Mouse (Mus musculus) heart, postnatal 10 days (tissue): ENCODE data around the gene Gfral. TPM values are rescaled to one million over a fixed set of nuclear protein-coding genes. Genes with fewer than 3 reads are reported as not detected.

ENCODE experiments used
- DNase-seq, 2 experiments: peaks; one replicate each; pipeline ENCODE4 v3.0.0; 2021
- intact Hi-C: fragments of 180-260 bp; cut with DNase I; formaldehyde crosslinking; loops from one replicate; pipeline ENCODE4 v1.15.1; 2025
- total RNA-seq, 2 experiments: library from RNA; stranded (reverse); gene quantifications; 2 replicates each; pipeline ENCODE4 v1.2.3; 2021

Gene Gfral
- total RNA-seq: not detected

DNA sequence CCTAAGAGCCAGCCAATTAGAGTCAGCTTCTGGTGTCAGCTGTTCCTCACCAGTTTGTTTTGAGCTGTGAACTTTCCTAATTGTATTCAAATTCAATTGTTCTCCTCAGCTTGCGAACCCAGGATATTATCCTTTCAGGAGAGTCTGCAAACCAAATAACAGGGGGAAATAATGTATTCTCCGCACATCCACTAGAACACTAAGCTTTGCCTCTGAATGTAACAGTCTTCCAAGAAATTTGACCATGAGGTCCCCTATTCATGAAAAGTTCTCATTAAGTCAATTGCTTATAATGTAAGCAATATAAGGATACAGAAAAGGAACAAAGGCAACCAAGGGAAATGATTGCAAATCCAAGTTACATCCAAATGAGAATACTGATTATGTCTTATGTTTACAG is at the start of gene Gfral:
Gene Gfral (minus strand): TSS at position 101 of the 400 bp plus-strand sequence.
- no peak for DNase-seq
- intact Hi-C loops: no loop called here

DNA sequence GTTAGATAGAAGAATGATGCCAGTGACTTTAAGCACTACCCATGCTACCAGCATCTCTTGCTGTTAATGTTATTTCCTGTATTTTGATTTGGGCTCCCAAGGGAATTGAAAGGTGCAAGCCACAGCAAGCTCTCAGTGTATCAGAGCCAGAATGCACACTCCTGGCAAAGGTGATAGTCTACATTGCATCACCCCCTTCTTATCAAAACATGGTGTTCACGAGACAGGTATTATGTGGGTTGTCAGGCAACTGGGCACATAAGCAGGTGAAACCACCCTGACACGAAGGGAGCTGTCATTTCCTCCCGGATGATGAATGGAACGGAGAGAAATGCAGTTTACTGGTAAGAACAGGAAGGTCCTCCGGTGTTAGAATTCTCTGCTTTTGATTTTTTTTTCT is 44.3 kb upstream of the Gfral start:
- DNase-seq: no peak
- intact Hi-C loops: no loop called here

DNA sequence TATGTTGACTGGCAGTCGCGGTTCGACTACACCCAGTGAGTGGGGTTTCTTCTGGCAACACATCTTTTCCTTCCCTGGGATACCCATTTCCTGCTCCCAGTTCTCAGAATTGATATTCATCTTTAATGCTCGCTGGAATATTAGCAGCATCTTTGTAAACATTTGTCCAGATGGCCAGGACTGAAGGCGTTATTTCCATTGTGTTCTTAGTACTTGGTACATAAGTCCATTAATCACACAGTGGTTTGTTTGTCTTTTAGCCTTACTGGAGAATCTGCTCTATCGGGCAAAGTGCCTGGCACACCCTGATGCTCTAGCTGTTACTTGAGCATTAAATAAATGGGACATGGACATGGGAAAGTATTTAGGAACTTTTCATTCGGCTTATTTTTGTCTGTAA is 39.1 kb upstream of the Gfral start:
- intact Hi-C loops: no loop called here
- DNase-seq: no peak

DNA sequence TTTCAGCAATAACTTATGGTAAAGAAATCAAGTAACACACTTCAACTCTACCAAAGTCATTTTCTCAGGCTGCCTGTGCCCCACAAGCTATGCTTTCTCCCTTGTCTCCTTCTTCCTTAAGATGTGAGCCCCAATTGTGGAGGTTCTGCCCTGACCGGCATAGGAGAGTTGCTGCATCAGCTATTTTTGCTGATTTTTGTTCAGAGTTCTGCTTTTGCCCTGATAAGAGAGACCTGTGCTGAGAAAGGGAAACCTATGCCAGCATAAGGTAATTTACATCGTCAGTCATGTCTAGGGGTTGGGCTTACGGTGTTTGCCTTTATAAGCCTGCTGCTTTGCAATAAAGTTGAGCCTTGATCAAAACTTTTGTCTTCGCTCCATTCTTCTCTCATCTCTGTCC is 38.7 kb upstream of the Gfral start:
- no peak for DNase-seq
- intact Hi-C loops: no loop called here

DNA sequence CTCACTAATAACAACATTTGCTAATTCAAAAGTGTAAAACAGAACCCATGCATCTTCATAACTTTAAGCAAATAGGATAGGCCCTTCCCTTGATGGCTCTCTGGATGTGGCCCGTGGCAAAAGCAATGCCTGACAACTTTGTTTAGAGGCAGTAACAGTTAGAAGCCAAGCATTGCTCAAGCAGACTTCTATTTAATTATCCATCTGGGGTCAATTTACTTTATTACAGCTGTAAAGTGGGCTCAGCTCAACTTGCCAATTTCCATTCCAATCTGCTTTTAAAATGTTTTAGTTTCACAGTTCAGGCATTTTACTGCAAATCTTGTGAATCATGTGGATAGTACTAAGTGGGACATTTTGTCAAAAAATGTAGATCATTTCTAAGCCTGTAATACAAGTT is 28.9 kb upstream of the Gfral start:
- intact Hi-C loops: no loop called here
- DNase-seq: no peak

DNA sequence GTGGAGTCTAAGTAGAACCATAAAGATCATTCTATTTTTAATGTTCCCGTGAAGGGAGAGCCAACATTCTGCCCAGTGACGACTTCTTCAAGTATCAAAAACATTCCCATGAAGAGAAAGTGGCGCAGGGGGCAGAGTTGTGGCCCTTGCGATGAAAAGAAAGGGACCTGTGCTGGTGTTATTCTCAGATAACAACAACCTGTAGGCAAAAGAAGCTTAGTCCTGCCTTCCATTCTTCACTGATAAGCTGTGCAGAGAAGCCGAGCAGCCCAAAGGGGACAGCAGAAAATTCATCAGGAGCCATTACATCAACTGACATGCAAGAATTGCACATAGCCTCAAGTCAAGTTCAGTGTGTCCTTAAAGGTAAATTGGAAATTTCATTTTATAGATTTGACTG is 24.5 kb upstream of the Gfral start:
- intact Hi-C loops: loop anchor here (2.0 to 5.0 kb wide), 2 partner anchors 115 to 521 kb away; no protein-coding TSS in a partner anchor

DNA sequence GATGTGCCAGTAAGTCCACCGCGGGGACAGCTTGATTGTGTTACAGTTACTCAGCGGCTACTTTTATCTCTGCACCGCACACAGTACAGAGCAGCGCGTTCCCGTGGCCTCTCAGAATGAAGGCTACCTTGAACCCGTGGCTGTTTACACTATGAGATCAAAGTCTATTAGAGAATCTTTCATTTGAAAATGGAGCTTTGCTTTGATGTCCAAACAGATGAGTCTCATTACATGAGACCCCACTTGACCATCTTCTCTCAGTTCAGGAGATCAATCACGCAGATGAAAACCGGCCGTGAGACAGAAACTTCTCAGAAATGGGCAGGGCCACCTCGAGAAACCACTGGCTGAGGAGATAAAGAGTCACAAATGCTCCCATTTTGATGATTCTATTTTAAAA is 23.8 kb upstream of the Gfral start:
- no peak for DNase-seq
- intact Hi-C loops: loop anchor here (2.0 to 5.0 kb wide), 2 partner anchors 114 to 520 kb away; no protein-coding TSS in a partner anchor

More for the DNA sequence above, 24.5 kb upstream of the Gfral start:
- DNase-seq: no peak

DNA sequence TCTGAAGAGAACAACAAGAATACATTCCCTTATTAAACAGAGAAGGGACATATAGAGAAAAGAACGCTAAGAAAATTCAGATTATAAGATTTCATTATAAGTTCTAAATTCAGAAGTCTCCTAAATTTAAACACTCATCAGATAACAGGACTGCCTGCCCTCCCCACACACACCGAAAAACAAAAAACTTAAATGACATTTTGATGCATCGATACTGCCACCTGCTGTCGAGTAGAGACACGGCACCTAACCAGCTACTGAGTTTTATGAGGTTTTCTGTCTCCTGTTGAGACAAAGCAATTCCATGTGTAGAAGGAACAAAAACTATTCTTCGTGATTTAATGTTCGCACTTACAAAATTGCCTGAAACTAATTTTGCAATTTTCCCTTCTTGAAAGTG is 23.2 kb upstream of the Gfral start:
- DNase-seq: peak; percentile 70 to 76
- intact Hi-C loops: loop anchor here (1.0 to 5.0 kb wide), 3 partner anchors 114 to 519 kb away; no protein-coding TSS in a partner anchor

DNA sequence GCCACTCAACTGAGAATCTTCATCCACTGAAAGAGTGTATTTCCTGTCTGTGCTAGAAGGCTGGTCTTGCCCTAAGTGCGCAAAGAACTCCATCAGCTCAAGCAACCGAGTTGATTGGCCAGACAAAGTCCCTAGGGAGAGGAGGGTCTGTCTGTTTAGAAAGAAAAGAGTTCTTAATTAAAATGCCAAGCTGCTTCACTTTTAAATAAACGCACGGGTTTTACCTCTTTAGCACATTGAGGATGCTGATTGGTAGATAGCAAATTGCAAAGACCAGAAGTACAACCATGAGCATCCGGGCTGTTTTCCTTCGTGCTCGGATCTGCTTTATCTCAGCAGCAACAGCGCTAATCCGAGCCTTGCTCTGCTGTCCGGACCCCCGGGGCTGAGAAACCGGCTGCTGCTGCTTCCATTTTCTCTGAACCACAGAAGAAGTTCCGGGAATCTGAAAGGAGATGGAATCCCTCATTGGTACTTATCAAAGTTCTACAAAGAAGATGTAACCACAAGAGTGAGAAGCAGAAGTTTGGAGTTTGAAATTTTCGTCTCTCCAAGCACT is 22.6 kb upstream of the Gfral start:
- DNase-seq: peak; percentile 15 to 34
- intact Hi-C loops: loop anchor here (1.0 to 5.0 kb wide), 3 partner anchors 113 to 519 kb away; no protein-coding TSS in a partner anchor

DNA sequence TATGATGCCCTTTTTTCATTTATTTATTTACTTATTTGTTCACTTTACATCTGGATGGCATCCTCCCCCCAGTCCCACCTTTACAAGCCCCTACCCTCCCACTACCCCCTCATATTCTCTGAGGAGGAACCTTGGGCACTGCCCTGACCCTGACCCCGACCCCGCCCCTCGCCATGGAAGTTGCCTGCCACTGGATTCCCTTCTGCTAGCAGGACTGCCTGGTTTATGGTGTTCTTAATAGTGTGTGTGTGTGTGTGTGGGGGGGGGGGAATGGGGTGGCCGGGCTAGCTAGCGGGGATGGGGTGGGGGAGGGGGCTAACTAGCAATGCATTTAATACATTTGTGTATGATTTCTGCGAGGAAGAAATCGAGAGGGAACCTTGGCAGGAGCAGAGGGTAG is 21.4 kb upstream of the Gfral start:
- no peak for DNase-seq
- intact Hi-C loops: loop anchor here (5.0 kb wide), 1 partner anchor 518 kb away; no protein-coding TSS in a partner anchor

DNA sequence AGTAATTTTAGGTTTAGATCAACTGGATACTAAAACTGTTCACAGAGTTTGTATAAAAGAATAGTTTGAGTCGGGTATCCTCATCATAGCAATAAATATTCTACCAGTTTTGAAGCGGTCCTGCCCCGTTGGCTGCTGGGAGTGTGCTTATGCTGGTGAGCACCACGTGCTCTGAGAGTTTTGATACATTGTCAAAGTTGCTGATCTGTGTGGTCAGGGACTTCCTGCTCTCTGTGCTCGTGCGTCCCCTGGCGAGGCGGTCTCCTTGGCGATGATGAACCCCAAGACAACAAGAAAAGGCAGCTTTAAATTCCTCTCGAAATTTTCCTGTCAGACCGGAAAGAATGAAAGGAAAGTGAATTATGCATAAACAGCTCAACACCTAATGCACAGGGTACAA is 16.9 kb upstream of the Gfral start:
- no peak for DNase-seq
- intact Hi-C loops: no loop called here

DNA sequence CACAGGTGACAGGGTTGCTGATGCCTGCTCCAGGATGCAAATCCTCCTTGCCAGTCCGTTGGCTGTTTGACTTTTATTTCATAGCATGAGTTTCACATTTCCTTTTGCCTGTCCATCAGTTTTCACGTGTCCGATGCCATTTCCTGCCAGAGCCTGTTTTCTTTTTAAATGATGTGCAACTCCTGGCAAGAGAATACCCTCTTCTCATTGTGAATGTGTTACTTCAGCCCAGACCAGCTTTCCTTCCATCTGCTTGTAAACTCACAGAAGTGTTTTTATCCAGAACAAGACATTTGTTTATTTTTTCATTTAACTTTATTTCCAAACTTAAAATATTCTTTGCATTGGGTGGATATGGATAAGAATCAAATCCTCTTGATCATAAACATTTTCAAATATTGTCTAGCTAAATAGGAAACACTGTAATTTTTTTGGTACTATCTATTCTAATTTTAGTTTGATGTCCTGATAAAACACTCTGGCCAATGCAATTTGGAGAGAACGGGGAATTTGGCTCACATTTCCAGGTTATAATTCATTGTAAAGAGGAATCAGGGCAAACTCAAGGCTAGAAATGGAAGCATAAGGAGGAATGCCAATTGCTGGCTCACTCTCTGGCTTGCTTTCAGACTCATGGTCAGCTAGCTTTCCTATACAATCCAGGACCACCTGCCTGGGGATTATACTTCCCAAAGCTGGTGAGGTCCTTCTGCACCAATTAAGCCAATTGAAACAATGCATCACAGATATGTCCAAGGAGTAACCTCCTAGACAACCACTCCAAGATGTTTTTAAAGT is 3.9 kb upstream of the Gfral start:
- intact Hi-C loops: no loop called here
- no peak for DNase-seq

DNA sequence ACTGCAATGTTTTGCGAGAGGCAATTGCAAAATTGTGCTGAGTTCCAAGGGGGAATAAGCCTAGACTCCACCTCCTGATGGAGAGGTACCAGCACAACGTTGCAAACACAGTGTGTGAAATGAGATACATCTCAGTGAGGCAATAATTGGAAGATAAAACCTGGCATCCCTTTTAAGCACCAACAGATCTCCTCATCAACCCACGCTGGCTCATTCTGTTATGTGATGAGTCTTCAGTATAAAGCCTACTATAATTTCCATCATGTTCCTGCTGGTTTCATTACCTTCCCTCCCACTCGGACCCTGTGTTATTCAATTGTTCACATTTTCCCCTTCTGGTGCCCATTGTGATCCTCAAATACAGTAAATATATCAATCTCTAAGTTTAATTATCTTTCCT is 1.2 kb upstream of the Gfral start:
- intact Hi-C loops: no loop called here

DNA sequence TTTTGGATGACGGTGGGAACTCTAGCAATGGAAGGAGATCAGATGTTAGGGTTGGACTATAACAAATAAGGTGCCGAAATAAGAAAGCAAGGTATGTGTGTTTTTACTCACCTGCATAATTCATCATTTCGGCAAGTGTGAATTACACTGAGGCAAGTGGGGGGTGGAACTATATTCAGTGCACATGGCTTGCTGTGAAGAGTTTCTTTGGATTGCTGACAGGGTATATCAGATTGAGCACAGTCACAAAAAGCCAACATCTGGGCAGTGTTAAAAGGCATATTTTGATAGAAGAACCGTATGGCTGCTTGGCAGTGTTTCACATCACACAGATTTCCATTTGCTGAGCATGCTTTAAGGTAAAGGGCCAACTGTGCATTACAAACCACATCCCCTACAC is 16.5 kb downstream of the Gfral start:
- no peak for DNase-seq
- intact Hi-C loops: no loop called here

More for the DNA sequence above, 1.2 kb upstream of the Gfral start:
- no peak for DNase-seq

DNA sequence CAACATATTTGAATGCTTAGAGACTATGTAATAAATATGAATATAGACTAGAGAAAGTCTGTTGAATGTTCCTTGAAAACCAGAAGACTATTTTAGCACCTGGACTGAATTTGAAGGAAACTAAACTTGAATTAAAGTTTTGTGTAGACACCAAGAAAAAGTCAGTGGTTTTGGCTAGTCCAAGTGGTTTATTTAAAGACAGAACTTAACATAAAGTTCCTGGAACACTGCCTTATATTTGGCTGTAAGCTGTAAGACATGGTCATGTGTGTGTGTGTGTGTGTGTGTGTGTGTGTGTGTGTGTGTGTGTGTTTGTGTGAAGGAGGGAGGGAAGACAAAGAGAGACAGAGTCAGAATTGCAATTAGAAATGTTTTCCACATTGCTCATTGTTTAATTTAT is 34.2 kb downstream of the Gfral start:
- no peak for DNase-seq
- intact Hi-C loops: no loop called here

DNA sequence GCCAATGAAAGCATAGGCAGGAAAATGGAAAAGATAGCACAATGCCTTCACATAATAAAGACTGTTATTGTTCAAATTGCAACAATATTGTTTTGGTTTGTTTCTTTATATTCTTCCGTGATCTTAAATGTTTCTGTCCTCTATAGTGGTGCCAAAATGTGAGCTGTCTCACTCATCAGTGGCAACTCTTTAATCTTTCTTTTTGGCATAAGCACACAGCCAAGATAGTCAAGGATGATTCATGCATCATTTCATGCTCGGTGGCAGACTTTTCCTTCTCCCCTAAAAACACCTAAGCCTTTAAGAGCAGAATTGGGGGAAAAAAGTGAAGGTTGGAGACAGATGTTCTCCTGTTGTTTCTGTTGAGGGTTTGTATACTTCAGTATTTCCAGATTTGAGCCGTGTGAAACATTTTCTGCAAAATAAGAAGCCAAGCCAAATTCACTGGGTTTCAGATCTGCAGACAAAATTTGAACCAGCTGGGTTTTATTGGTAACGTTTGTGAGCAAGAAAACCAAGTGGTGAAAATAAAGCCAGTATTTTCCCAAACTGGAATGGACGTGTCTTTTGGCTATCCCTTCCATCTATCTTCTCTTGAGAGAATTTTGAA is 40.7 kb downstream of the Gfral start:
- intact Hi-C loops: no loop called here
- DNase-seq: no peak

DNA sequence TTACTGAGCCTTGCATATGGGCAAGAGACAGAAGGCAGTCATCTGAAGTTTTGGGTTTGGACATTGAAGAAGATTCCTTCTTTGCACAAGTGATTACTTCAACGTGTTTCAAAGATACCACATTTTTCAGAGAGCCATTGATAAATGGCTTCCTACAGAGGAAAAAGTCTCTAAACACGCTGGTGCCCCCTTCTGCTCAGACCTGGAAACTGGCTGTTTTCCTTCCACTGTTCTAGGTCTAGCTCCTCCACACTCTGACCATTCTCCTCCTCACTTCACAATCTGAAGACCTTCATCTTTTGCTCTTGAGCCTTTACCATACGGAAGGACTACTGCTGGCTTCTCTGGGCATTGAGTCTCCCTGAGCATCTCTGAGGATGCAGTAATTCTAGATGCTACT is 45.1 kb downstream of the Gfral start:
- DNase-seq: peak; percentile 8 to 24
- intact Hi-C loops: no loop called here

DNA sequence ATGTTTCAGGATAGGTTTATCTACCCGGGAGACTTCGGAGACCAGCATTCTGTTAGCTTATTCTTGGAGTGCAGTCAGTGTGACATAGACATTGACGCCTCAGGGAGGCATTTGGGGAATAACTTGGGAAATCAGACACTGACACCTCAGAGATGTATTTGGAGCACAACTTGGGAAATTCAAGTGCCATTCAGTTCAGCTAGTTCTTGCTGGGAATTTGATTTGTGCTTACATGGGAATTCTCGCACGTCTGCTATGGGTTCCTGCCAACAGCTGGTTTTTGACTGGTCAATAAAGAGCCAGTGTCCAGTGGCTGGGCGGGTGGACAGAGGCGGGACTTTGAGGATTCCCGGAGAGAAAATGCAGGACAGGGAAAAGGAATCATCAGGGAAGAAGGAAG is 51.0 kb downstream of the Gfral start:
- intact Hi-C loops: no loop called here
- DNase-seq: no peak

DNA sequence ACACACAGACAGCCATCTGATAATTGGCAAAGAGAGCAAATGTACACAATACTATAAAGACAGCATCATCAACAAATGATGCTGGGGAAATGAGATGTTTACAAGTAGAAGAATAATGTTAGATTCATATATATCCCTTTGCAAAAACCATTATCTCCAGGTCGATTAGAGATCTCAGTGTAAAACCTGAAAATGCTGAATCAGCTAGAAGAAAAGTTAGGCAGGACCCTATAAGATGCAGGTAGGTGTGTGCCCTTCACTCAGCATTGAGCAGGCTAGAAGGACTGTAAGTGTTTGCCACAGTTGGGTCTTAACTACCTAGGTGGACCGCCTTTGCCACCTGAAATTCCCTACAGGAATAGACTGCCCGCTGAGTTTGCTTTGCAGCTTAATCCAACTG is 67.9 kb downstream of the Gfral start:
- no peak for DNase-seq
- intact Hi-C loops: no loop called here

DNA sequence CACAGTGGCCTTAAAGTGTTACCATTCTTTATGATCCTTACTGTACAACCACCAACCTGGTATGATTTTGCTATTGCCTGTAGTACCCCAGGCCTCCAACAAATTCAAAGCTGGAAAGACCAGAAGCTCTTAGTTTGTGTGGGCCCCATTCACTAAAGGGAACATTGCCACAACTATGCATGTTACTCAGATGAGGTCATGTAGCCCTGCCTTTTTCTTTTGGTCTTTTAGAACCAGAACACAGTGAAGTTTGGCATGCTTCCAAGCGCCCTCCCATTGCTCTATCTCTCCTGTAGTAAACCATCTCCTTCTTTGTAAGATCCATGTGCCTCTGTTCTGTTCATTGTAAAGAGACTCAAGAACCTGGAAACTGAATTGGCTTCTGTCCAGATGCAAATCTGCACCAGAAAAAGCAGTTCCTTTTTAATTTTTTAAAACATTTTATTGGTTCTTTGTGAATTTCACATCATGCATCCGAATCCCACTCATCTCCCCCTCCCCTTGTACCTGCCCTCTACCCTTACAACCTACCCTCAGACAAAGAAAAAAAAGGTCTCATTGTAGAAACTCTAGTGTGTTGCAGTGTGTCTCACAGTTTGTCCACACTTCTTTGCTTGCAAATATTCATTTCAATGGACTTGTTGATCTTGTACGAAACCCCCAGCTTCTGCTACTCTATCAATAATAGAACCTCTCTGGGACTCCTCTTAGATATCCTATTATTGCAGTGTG is 74.9 kb downstream of the Gfral start:
- DNase-seq: peak; percentile 24 to 37

DNA sequence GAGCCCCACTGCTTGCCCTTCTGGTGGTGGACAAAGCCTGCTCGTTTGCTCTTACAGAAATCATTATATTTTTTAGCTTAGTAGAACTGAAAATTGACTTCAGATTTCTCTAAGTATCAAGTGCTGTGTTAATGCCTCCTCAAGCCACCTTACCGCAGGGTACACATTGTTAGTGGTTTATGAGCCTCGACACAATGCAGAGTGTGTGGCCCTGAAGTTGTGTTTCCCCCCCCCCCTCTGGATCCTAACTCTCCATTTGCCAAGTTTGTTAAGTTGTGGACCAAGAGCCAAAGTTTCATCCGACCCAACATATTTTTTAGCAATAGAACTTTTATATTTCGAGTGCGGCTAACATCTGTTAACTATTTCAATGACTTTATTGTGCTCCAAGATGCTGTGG is 79.4 kb downstream of the Gfral start:
- intact Hi-C loops: no loop called here
- no peak for DNase-seq

More for the DNA sequence above, 74.9 kb downstream of the Gfral start:
- intact Hi-C loops: no loop called here
